Mouse (Mus musculus) ES-Bruce4 (cell line): ENCODE measurements around the gene Adarb2. TPM values are rescaled to one million over a fixed set of nuclear protein-coding genes. Genes with fewer than 3 reads are reported as not detected.

Experiments
- H3K27ac ChIP-seq: 2 replicates; pipeline ENCODE4 v1.5.1; 2012; ENCODE audit warnings: low read length, inconsistent platforms; ENCODE audit not compliant: insufficient read depth
- H3K27me3 ChIP-seq: 2 replicates; pipeline ENCODE4 v1.6.1; 2012; ENCODE audit warnings: mild to moderate bottlenecking, low read length, inconsistent platforms; ENCODE audit not compliant: control insufficient read depth, poor library complexity, insufficient read depth, severe bottlenecking
- H3K36me3 ChIP-seq: 2 replicates; pipeline ENCODE4 v1.6.1; 2012; ENCODE audit warnings: inconsistent platforms, mild to moderate bottlenecking, low read length, moderate library complexity; ENCODE audit not compliant: control insufficient read depth, poor library complexity, insufficient read depth, severe bottlenecking
- H3K4me1 ChIP-seq: one replicate; pipeline ENCODE4 v1.8.1; 2011; ENCODE audit warnings: low read length; ENCODE audit not compliant: control insufficient read depth, insufficient read depth
- H3K4me3 ChIP-seq: 2 replicates; pipeline ENCODE4 v1.5.1; 2011; ENCODE audit warnings: low read depth, mild to moderate bottlenecking, low read length
- H3K9ac ChIP-seq: 2 replicates; pipeline ENCODE4 v1.6.1; 2012; ENCODE audit warnings: low read depth, mild to moderate bottlenecking, inconsistent platforms; ENCODE audit not compliant: poor library complexity, severe bottlenecking
- H3K9me3 ChIP-seq: replicated peaks from 2 replicates; pipeline ENCODE4 v1.6.1; 2012; ENCODE audit warnings: mild to moderate bottlenecking, low read length, inconsistent platforms; ENCODE audit not compliant: control insufficient read depth, poor library complexity, insufficient read depth, severe bottlenecking
- CTCF ChIP-seq: IDR thresholded peaks from one replicate; pipeline ENCODE4 v1.8.1; 2011; ENCODE audit warnings: low read depth, low read length
- EP300 ChIP-seq: IDR thresholded peaks from 2 replicates; pipeline ENCODE4 v1.6.1; 2011; ENCODE audit warnings: low read depth, low read length; ENCODE audit not compliant: insufficient read depth
- POLR2A ChIP-seq: IDR thresholded peaks from one replicate; pipeline ENCODE4 v1.8.1; 2011; ENCODE audit warnings: low read length; ENCODE audit not compliant: insufficient read depth
- polyA plus RNA-seq: library from polyadenylated mRNA; stranded (reverse); fragments of >200 nt; gene quantifications from 2 replicates; pipeline ENCODE4 v1.2.4, GENCODE M21; 2011; ENCODE audit warnings: low read depth; ENCODE audit not compliant: missing spikeins, insufficient read depth, insufficient read length

Gene Adarb2
- 0.18 TPM in 1 of 2 replicates, not detected in the other for polyA plus RNA-seq

GRCm38 (mm10) chr13:8202681-8203476, at the start of gene Adarb2:
TSS of gene Adarb2 (plus strand) at chr13:8202866.
- Histone ChIP-seq H3K9ac (no peak within 1 kb of the TSS), H3K4me3 (peak within 1 kb of the TSS; percentile 55), H3K4me1 (no peaks in the 10 kb centered on the region), H3K36me3 (no peaks in the 10 kb centered on the region), H3K27me3 (peaks cover 3% of the 10 kb centered on the region), H3K9me3 (no peaks in the 10 kb centered on the region), H3K27ac (no peak within 1 kb of the TSS)
- TF ChIP-seq EP300 = no peak
- no peak for TF ChIP-seq CTCF
- TF ChIP-seq POLR2A = no peak

- Histone ChIP-seq H3K9ac (no peak overlapping the region), H3K4me1 (no peaks in the 10 kb centered on the region), H3K27ac (no peak overlapping the region), H3K36me3 (no peaks in the 10 kb centered on the region), H3K9me3 (no peaks in the 10 kb centered on the region), H3K4me3 (no peak overlapping the region), H3K27me3 (no peaks in the 10 kb centered on the region)
- no peak for TF ChIP-seq CTCF
- no peak for TF ChIP-seq EP300
- TF ChIP-seq POLR2A = no peak
These were observed 28.9 kb upstream of the Adarb2 start for GRCm38 (mm10) chr13:8173800-8174199.

GRCm38 (mm10) chr13:8191977-8192376, 10.7 kb upstream of the Adarb2 start:
- Histone ChIP-seq H3K27ac (no peak overlapping the region), H3K9ac (no peak overlapping the region), H3K4me3 (no peak overlapping the region)

GRCm38 (mm10) chr13:8199186-8199880, 3.3 kb upstream of the Adarb2 start:
- Histone ChIP-seq H3K27ac (no peak overlapping the region), H3K27me3 (peaks cover 3% of the 10 kb centered on the region), H3K9ac (no peak overlapping the region), H3K4me1 (no peaks in the 10 kb centered on the region), H3K36me3 (no peaks in the 10 kb centered on the region), H3K9me3 (no peaks in the 10 kb centered on the region), H3K4me3 (no peak overlapping the region)
- TF ChIP-seq POLR2A (no peak), CTCF (peak; percentile 1), EP300 (no peak)

More at GRCm38 (mm10) chr13:8191977-8192376, 10.7 kb upstream of the Adarb2 start:
- H3K27me3 ChIP-seq = no peaks in the 10 kb centered on the region
- H3K4me1 ChIP-seq = no peaks in the 10 kb centered on the region
- no peaks in the 10 kb centered on the region for H3K9me3 ChIP-seq
- TF ChIP-seq EP300 = peak; percentile 60; the same call in 1 of the 2 replicates
- no peak for TF ChIP-seq CTCF
- TF ChIP-seq POLR2A = no peak
- no peaks in the 10 kb centered on the region for H3K36me3 ChIP-seq

- Histone ChIP-seq H3K4me1 (no peaks in the 10 kb centered on the region), H3K27ac (no peak overlapping the region), H3K9me3 (no peaks in the 10 kb centered on the region), H3K27me3 (peaks cover 3% of the 10 kb centered on the region), H3K36me3 (no peaks in the 10 kb centered on the region), H3K9ac (no peak overlapping the region), H3K4me3 (peak overlapping the region; percentile 55; the same call in 1 of the 2 replicates)
- no peak for TF ChIP-seq EP300
- TF ChIP-seq CTCF = no peak
- no peak for TF ChIP-seq POLR2A
These were observed 779 bp downstream of the Adarb2 start for GRCm38 (mm10) chr13:8203477-8203813.

GRCm38 (mm10) chr13:8207337-8207736, 4.7 kb downstream of the Adarb2 start:
- Histone ChIP-seq H3K36me3 (no peaks in the 10 kb centered on the region), H3K27ac (no peak overlapping the region), H3K4me1 (no peaks in the 10 kb centered on the region), H3K9ac (no peak overlapping the region), H3K9me3 (no peaks in the 10 kb centered on the region), H3K27me3 (peaks cover 3% of the 10 kb centered on the region), H3K4me3 (no peak overlapping the region)
- TF ChIP-seq POLR2A = no peak
